Mouse (Mus musculus) hindbrain, embryonic 10.5 days (tissue): Measurements from ENCODE around the gene Oxld1. TPM values are rescaled to one million over a fixed set of nuclear protein-coding genes. Genes with fewer than 3 reads are reported as not detected.

Source experiments
- DNase-seq: peaks from one replicate; pipeline ENCODE4 v3.0.0-alpha.2; 2017; ENCODE audit warnings: low spot score
- H3K27ac ChIP-seq: fragments of 300-500 bp; sonication (generic); 2 replicates; pipeline ENCODE4 v1.5.1; 2016; ENCODE audit warnings: mild to moderate bottlenecking, moderate library complexity
- H3K27me3 ChIP-seq: fragments of 300-500 bp; sonication (generic); 2 replicates; pipeline ENCODE4 v1.6.1; 2016; ENCODE audit warnings: mild to moderate bottlenecking; ENCODE audit not compliant: poor library complexity, insufficient read depth, severe bottlenecking
- H3K36me3 ChIP-seq: fragments of 300-500 bp; sonication (generic); 2 replicates; pipeline ENCODE4 v1.6.1; 2016; ENCODE audit warnings: mild to moderate bottlenecking, moderate library complexity
- H3K4me1 ChIP-seq: fragments of 300-500 bp; sonication (generic); replicated peaks from 2 replicates; pipeline ENCODE4 v1.6.1; 2016; ENCODE audit warnings: mild to moderate bottlenecking
- H3K4me3 ChIP-seq: fragments of 300-500 bp; sonication (generic); 2 replicates; pipeline ENCODE4 v1.5.1; 2016; ENCODE audit warnings: mild to moderate bottlenecking, moderate library complexity
- H3K9me3 ChIP-seq: fragments of 300-500 bp; sonication (generic); 2 replicates; pipeline ENCODE4 v1.6.1; 2016; ENCODE audit warnings: mild to moderate bottlenecking, moderate library complexity
- WGBS: fragments of 180-500 bp; shearing (Covaris S2); methylation state at CpG from one replicate; pipeline ENCODE4 v1.1.7; 2016; 5-methylcytosine and 5-hydroxymethylcytosine counted together
- polyA plus RNA-seq: library from polyadenylated mRNA; unstranded; fragments of >200 nt; fragmentation: Nextera tagmentation; extraction: Ambion mirVana; gene quantifications from 2 replicates; pipeline ENCODE4 v1.2.1, GENCODE M21; 2016

The Oxld1 gene
- polyA plus RNA-seq, result 12.5 and 13.2 TPM in 2 replicates

GRCm38 (mm10) chr11:120457772-120458751, at the start of gene Oxld1, which contains the start of gene Ccdc137:
Gene Oxld1 (minus strand): TSS chr11:120458068.
Gene Ccdc137 (plus strand): TSS chr11:120458115.
- Histone ChIP-seq H3K4me3 (peak within 1 kb of the TSS; percentile 88), H3K9me3 (no peaks in the 10 kb centered on the region), H3K4me1 (peaks cover 29% of the 10 kb centered on the region), H3K27me3 (no peaks in the 10 kb centered on the region), H3K36me3 (peaks cover 48% of the 10 kb centered on the region), H3K27ac (peak within 1 kb of the TSS; percentile 96)
- 5% methylated on average over 62 of the region's 62 CpGs for WGBS
- DNase-seq, result peak; percentile 89

- H3K27ac ChIP-seq, result no peak overlapping the region
- H3K4me3 ChIP-seq, result no peak overlapping the region
- peaks cover 16% of the 10 kb centered on the region for H3K4me1 ChIP-seq
- no peak for DNase-seq
- no peaks in the 10 kb centered on the region for H3K9me3 ChIP-seq
- H3K27me3 ChIP-seq, result no peaks in the 10 kb centered on the region
- 61% methylated on average over 4 of the region's 4 CpGs for WGBS
- no peaks in the 10 kb centered on the region for H3K36me3 ChIP-seq
Measured at GRCm38 (mm10) chr11:120506899-120507298, 49.0 kb upstream of the Oxld1 start.

- Histone ChIP-seq H3K4me1 (peaks cover 11% of the 10 kb centered on the region), H3K4me3 (no peak overlapping the region), H3K36me3 (no peaks in the 10 kb centered on the region), H3K27ac (no peak overlapping the region), H3K27me3 (no peaks in the 10 kb centered on the region), H3K9me3 (no peaks in the 10 kb centered on the region)
- 85% methylated on average over 3 of the region's 3 CpGs for WGBS
- no peak for DNase-seq
Measured at GRCm38 (mm10) chr11:120505661-120506060, 47.8 kb upstream of the Oxld1 start.

- DNase-seq, result no peak
- Histone ChIP-seq H3K9me3 (no peaks in the 10 kb centered on the region), H3K4me3 (no peak overlapping the region), H3K36me3 (peaks cover 26% of the 10 kb centered on the region), H3K27ac (no peak overlapping the region), H3K27me3 (no peaks in the 10 kb centered on the region), H3K4me1 (peaks cover 9% of the 10 kb centered on the region)
- 91% methylated on average over 4 of the region's 4 CpGs for WGBS
Measured at GRCm38 (mm10) chr11:120501701-120502100, 43.8 kb upstream of the Oxld1 start.

GRCm38 (mm10) chr11:120501018-120501417, 43.1 kb upstream of the Oxld1 start:
- H3K9me3 ChIP-seq, result no peaks in the 10 kb centered on the region
- DNase-seq, result no peak
- H3K4me1 ChIP-seq, result peaks cover 9% of the 10 kb centered on the region
- WGBS, result 74% methylated on average over 6 of the region's 6 CpGs
- H3K27me3 ChIP-seq, result no peaks in the 10 kb centered on the region
- H3K36me3 ChIP-seq, result peaks cover 33% of the 10 kb centered on the region
- no peak overlapping the region for H3K27ac ChIP-seq
- no peak overlapping the region for H3K4me3 ChIP-seq

GRCm38 (mm10) chr11:120500357-120500756, 42.5 kb upstream of the Oxld1 start:
- Histone ChIP-seq H3K4me1 (peaks cover 9% of the 10 kb centered on the region), H3K36me3 (peaks cover 40% of the 10 kb centered on the region), H3K27me3 (no peaks in the 10 kb centered on the region), H3K4me3 (no peak overlapping the region), H3K9me3 (no peaks in the 10 kb centered on the region), H3K27ac (no peak overlapping the region)
- WGBS, result 19% methylated on average over 3 of the region's 3 CpGs
- DNase-seq, result no peak

GRCm38 (mm10) chr11:120499894-120500293, 42.0 kb upstream of the Oxld1 start:
- Histone ChIP-seq H3K4me1 (peaks cover 9% of the 10 kb centered on the region), H3K27ac (no peak overlapping the region), H3K9me3 (no peaks in the 10 kb centered on the region), H3K36me3 (peaks cover 44% of the 10 kb centered on the region), H3K27me3 (no peaks in the 10 kb centered on the region), H3K4me3 (no peak overlapping the region; the same call in 1 of the 2 replicates)
- whole genome bisulfite sequencing, result 76% methylated on average over 6 of the region's 6 CpGs
- DNase-seq, result no peak

- no peaks in the 10 kb centered on the region for H3K9me3 ChIP-seq
- peak overlapping the region; percentile 20; the same call in 1 of the 2 replicates for H3K4me3 ChIP-seq
- H3K27ac ChIP-seq, result no peak overlapping the region; the same call in 1 of the 2 replicates
- 92% methylated on average over 5 of the region's 5 CpGs for WGBS
- no peaks in the 10 kb centered on the region for H3K27me3 ChIP-seq
- DNase-seq, result no peak
- H3K36me3 ChIP-seq, result peaks cover 55% of the 10 kb centered on the region
- peaks cover 14% of the 10 kb centered on the region for H3K4me1 ChIP-seq
Measured at GRCm38 (mm10) chr11:120498891-120499290, 41.0 kb upstream of the Oxld1 start.

- H3K4me3 ChIP-seq, result no peak overlapping the region
- peak overlapping the region; percentile 2; the same call in 1 of the 2 replicates for H3K27ac ChIP-seq
- H3K9me3 ChIP-seq, result no peaks in the 10 kb centered on the region
- peaks cover 56% of the 10 kb centered on the region for H3K36me3 ChIP-seq
- peaks cover 21% of the 10 kb centered on the region for H3K4me1 ChIP-seq
- WGBS, result 92% methylated on average over 12 of the region's 12 CpGs
- H3K27me3 ChIP-seq, result no peaks in the 10 kb centered on the region
- DNase-seq, result no peak
Measured at GRCm38 (mm10) chr11:120498226-120498625, 40.4 kb upstream of the Oxld1 start.

GRCm38 (mm10) chr11:120497436-120497835, 39.6 kb upstream of the Oxld1 start:
- no peak for DNase-seq
- Histone ChIP-seq H3K9me3 (no peaks in the 10 kb centered on the region), H3K27ac (no peak overlapping the region), H3K4me3 (no peak overlapping the region), H3K4me1 (peaks cover 29% of the 10 kb centered on the region), H3K36me3 (peaks cover 56% of the 10 kb centered on the region), H3K27me3 (no peaks in the 10 kb centered on the region)
- 93% methylated on average over 3 of the region's 3 CpGs for WGBS

GRCm38 (mm10) chr11:120493911-120494310, 36.0 kb upstream of the Oxld1 start:
- Histone ChIP-seq H3K27ac (no peak overlapping the region), H3K4me1 (peaks cover 53% of the 10 kb centered on the region), H3K36me3 (peaks cover 65% of the 10 kb centered on the region), H3K4me3 (no peak overlapping the region), H3K9me3 (no peaks in the 10 kb centered on the region), H3K27me3 (no peaks in the 10 kb centered on the region)
- no peak for DNase-seq
- 88% methylated on average over 3 of the region's 3 CpGs for WGBS

GRCm38 (mm10) chr11:120493351-120493750, 35.5 kb upstream of the Oxld1 start:
- Histone ChIP-seq H3K9me3 (no peaks in the 10 kb centered on the region), H3K27ac (peak overlapping the region; percentile 94; the same call in 1 of the 2 replicates), H3K4me3 (peak overlapping the region; percentile 96), H3K36me3 (peaks cover 65% of the 10 kb centered on the region), H3K4me1 (peaks cover 49% of the 10 kb centered on the region), H3K27me3 (no peaks in the 10 kb centered on the region)
- no peak for DNase-seq
- WGBS, result 67% methylated on average over 3 of the region's 3 CpGs

- Histone ChIP-seq H3K27me3 (no peaks in the 10 kb centered on the region), H3K4me3 (peak overlapping the region; percentile 96), H3K36me3 (peaks cover 65% of the 10 kb centered on the region), H3K4me1 (peaks cover 49% of the 10 kb centered on the region), H3K9me3 (no peaks in the 10 kb centered on the region), H3K27ac (peak overlapping the region; percentile 94)
- no peak for DNase-seq
- 32% methylated on average over 3 of the region's 3 CpGs for WGBS
Measured at GRCm38 (mm10) chr11:120492878-120493203, 35.0 kb upstream of the Oxld1 start.
